Mouse (Mus musculus) frontal cortex, adult (tissue): ENCODE measurements at regions not wholly inside any gene's neighbourhood (a gene's known extent, or its start where the extent isn't known, plus 50 kb on each side); places are given as distances from the start of the nearest gene placed in this dataset.

Experiments
- ATAC-seq: cut with Nextera tagmentation; 2 replicates; pipeline ENCODE4 v1.9.2; 2017; ENCODE audit warnings: mild to moderate bottlenecking, moderate library complexity, mixed read lengths; ENCODE audit not compliant: low TSS enrichment

DNA sequence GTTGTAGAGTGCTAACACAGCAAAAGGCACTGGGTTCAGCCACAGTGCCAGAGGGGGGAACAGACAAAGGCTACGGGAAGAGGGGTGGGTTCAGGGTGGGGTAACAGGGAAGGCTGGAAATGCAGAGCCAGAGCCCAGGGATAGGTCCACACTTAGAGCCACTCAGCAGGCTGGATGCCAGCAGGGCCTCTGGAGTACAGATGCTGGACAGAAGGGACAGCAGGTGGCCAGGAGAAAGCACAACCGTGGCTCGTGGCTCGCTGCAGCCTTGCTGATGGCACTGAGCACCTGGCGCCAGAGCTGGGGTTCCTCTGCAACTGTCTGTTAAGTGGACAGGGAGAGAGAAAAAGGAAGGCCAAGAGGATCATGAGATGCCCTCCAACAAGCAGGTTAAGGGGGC lies 174.2 kb downstream of the Mroh4 start:
- ATAC-seq, result no peak

DNA sequence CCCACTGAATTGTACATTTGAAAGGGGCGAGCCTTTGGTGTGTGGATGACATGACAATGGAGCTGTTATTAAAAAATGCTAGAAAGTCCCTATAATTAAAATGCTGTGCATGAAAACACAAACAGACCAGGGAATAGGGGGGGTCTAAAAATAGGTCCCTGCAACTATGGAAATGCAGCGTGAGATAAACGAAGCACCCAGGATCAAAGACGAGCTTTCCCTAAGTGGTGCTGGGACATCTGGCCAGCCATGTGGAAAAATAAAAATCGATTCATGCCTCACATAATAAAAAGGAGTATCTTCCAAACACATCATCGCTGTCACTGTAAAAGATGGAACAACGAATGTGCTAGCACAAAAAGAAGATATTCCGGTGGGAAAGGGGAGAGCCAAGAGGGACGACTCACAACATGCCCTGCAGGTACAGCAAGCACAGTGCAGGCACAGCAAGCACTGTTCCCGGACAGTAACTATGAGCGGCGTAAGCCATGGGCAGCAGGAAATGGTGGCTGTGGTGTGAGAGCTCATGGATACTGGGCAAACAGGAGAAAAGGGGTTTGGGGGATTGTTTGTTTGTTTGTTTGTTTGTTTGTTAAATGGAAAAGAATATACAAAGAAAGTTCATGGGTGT lies 176.7 kb downstream of the Mroh4 start:
- no peak for ATAC-seq

- ATAC-seq, result peak; percentile 86
These were observed 177.2 kb downstream of the Mroh4 start for GRCm38 (mm10) chr15:74458940-74459339.

DNA sequence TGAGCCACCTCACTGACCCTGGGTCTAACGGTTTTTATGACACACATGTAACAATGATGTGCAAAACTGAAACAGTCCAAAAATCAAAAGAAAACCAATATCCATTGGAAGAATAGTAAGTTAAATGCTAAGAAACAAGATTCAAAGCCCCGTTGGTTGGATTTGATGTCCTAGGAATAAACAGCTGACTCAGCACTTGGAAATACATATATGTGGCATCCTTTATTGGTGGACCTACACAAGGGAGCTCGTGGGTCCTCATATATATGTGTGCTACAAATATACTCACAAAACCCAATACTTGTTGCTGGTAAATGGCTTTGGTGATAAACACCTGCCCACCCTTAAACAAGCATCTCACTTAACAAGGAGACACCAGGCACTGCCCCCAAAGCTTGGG lies 178.2 kb downstream of the Mroh4 start:
- no peak for ATAC-seq

DNA sequence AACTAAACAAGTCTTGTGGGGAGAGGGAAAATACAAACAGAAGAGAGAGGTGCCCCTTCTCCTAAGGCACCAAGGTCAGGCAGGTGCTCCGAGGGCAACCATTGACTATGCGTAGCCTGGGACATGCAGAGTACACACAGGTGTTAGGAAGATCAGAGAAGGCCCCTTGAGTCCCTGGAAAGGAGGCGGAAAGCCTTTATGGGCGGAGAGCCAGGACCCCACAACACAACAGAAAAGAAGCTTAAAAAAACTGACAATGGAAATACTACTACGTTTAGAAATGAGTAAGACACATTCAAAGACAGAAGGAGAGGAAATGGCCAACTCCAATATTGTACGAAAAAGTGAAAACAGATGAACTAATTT lies 179.5 kb downstream of the Mroh4 start:
- no peak for ATAC-seq

DNA sequence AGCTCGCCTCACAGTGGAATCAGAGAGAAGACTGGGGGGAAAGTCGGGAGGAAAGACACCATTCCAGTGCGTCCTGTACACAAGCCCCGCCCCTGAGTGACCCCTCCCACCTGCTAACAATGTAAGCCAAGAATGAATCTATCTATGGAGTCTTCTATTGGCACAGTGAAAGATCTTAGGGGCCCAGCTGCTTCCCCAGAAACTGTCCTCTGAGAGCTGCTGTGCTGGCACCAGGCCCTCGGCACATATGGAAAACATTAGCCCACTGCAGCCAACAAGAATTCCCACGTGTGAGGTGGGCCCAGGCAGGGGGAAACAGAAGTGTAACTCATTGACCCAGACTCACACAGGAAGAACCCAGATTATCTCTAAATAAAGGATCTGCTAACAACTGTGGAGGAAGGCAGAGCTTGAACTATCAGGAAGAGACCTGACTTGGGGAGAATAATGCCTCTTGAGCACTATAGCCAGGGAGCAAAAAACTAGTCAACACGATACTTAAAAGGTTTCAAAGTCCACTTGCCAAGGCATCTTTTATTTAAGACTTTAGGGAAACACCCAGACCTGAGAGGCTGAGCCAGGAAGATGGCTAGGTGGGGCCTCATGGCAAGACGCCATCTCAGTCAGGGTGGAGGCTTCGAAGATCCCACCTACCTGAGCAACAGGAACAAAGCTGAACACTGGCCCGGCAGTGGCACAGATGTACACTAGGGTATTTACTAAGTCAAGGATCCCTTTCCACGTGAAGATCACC lies 180.1 kb downstream of the Mroh4 start:
- ATAC-seq, result no peak

- ATAC-seq, result no peak
These were observed 181.6 kb downstream of the Mroh4 start for GRCm38 (mm10) chr15:74454543-74454942.

- ATAC-seq, result no peak
These were observed 182.3 kb downstream of the Mroh4 start for GRCm38 (mm10) chr15:74453810-74454209.

- no peak for ATAC-seq
These were observed 183.7 kb downstream of the Mroh4 start for GRCm38 (mm10) chr15:74452426-74452825.

GRCm38 (mm10) chr15:74441889-74442288 lies 194.3 kb downstream of the Mroh4 start:
- peak; percentile 80 for ATAC-seq

GRCm38 (mm10) chr15:74426989-74427388 lies 209.2 kb downstream of the Mroh4 start:
- no peak for ATAC-seq

DNA sequence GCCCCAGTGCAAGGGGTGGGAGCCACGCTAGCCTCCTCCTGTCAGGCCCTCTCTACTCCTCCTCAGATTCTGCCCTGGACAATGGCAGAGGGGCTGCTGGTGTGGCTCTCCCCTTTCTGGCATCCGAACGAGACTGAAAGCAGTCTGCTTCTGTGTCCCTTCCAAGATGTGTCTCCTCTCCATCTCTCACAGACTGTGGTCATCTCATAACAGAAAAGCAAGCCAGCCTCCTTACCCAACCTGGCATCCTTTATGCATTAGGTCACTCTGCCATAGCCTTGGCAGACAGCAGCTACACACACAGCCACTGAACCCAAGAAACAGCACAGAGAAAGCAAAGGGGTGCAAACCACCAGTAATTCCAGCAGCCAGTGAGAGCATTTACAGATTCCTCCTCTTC lies 213.2 kb downstream of the Mroh4 start:
- no peak for ATAC-seq

GRCm38 (mm10) chr15:74420550-74420949 lies 215.6 kb downstream of the Mroh4 start:
- 0 out of 2 replicates have a peak, but pooled peaks have one; percentile 11 for ATAC-seq

DNA sequence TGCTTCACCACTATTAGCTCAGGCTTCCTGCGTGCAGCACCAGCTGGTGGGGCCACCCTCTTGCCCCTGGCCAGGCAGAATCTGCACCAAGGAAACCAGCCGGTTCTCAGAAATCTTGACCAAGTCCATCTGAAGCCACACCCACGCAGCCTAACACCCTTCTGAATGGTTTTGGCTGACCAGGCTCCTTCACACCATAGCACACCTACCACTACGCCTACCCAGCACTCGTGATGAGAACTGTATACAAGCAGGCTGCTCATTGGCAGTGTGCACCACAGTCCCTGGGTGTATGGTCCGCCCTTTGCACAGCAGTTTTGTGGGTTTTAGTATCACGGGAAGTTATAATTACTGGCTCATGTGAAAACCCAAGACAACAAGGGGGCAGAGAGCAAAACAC lies 217.5 kb downstream of the Mroh4 start:
- ATAC-seq, result peak; percentile 55

DNA sequence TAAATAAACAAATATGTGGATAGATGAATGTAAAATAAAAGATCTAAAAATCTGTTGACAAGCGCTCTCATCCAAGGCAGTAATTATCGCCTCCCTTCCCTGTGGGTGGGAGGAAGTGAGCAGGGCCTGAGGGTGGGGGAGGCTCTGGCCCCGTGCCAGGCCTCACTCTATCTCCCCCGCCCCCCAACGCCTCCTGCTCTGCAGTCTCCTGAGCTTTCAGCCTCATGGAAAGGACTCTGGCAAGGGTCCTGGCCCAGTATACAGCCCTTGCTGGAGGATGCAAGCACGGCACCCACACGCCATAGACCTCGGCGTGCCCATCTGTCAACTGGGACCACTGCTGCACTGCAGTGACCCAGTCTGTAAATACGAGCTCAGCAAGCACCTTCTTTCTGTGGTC lies 222.9 kb downstream of the Mroh4 start:
- peak; percentile 44; the same call in 1 of the 2 replicates for ATAC-seq

DNA sequence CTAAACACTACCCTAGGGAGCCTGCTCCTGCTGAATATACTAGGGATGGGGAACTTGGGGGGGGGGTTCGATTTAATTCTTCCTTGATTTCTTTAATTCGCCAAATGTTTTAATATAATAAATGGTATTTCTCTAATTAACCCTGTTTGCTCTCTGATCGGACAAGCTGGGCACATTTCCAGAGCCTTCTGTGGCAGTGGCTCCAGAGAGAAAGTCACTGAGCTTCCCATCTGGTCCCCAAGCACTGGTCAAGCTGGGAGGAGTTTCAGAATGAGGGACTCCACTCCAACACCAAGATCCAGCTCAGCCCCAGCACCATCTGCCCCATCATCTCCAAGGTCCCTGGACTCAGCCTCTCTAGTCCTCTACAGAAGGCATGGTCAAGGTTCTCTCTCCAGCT lies 223.9 kb downstream of the Mroh4 start:
- no peak for ATAC-seq

GRCm38 (mm10) chr15:74411097-74411496 lies 225.1 kb downstream of the Mroh4 start:
- no peak for ATAC-seq

DNA sequence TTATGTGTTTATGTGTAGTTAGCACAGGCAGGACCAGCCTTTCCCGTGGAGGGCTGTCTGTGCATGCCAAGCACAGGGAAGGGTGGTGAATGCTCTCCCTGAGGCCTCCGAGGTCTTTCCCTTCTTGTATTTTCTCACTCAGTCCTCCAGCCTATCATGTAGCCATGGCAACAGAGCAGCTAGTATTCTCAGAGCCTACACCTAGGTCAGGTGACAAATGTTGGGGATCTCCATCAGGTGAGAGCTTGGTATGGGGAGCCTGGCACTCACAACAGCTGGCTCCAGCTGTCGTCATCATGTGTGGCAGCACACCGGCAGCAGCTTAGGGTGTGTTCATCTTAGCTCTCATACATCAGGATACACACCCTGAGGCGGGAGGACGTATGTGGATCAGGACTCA lies 231.3 kb downstream of the Mroh4 start:
- no peak for ATAC-seq

DNA sequence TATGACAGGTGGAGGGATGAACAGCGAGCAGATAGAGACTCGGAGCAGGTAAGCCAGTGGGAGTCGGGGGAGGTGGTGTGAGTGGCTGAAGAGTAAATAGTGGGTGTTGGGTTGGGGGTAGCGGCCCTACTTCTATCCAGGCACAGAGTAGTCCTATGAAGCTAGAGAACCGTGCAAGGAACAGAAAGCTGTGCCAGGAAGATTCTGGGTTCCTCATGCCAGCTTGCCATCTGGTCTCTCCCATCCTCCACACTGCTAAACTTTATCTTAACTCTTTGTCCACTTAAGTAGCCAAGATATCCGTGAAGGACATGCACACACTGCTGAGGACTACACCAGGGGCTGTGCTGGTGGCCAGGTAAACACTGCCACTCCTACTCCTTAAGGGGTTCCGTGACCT lies 234.9 kb downstream of the Mroh4 start:
- ATAC-seq, result peak; percentile 60

GRCm38 (mm10) chr15:74396029-74396428 lies 240.1 kb downstream of the Mroh4 start:
- peak; percentile 86 for ATAC-seq

GRCm38 (mm10) chr15:74387533-74387932 lies 248.6 kb downstream of the Mroh4 start:
- no peak for ATAC-seq

- no peak for ATAC-seq
These were observed 253.6 kb downstream of the Mroh4 start for GRCm38 (mm10) chr15:74382556-74382955.

DNA sequence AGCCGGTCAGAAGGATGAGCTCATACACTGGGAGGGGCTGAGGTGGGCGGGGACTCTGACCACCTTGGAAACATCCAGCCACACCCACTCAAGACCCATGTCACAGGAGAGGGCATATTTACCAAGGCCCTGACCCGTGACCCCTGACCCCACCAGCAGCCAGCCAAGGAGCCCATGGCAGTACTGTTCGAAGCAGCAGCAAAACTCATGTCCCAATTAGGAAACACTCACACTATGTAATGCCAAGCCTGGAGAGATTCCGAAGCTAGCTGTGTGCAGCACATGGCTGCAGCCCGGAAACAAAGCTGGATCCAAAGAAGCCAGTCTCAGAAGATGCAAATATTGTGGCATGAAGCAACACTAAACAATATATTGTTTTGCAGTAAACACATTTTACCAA lies 256.8 kb downstream of the Mroh4 start:
- ATAC-seq, result no peak

DNA sequence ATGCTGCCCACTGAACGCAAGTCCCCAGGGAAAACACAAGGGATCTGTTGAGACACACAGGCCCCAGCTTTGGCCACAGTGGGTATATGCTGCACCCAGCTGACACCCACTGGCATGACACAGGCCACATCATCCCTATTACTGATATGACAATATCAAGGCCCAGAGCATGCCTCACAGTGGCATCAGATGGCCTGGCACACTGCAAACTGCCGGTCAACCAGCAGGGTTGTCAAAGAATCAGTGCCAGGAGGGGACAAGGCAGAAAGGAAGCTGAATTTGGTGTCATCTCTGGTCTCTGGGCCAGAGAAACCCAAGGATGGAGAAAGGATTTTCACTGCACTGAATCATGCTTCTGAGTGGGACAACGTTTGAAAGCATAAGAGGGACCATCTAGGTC lies 266.7 kb downstream of the Mroh4 start:
- no peak for ATAC-seq
